Mouse (Mus musculus): Measurements from ENCODE around the gene Sprr2h.

The Sprr2h gene

GRCm38 (mm10) chr3:92385385-92385784 is at the start of gene Sprr2h:
Gene Sprr2h, plus strand, starts transcription at chr3:92385685.
- DNase-seq, result no peak

GRCm38 (mm10) chr3:92336278-92336677 is 49.2 kb upstream of the Sprr2h start:
- no peak for DNase-seq

GRCm38 (mm10) chr3:92338840-92339239 is 46.6 kb upstream of the Sprr2h start, which contains the start of gene Sprr2d:
Gene Sprr2d, plus strand, starts transcription at chr3:92339140.
- no peak for DNase-seq

GRCm38 (mm10) chr3:92351843-92352242 is 33.6 kb upstream of the Sprr2h start, which contains the start of gene Sprr2e:
Gene Sprr2e, plus strand, starts transcription at chr3:92352143.
- DNase-seq, result no peak

- no peak for DNase-seq
Measured at GRCm38 (mm10) chr3:92361619-92362018, 23.9 kb upstream of the Sprr2h start.

- DNase-seq, result no peak
Measured at GRCm38 (mm10) chr3:92364887-92365286, 20.6 kb upstream of the Sprr2h start, which contains the start of gene Sprr2f. Gene Sprr2f, plus strand, starts transcription at chr3:92365187.

GRCm38 (mm10) chr3:92373613-92374012 is 11.9 kb upstream of the Sprr2h start:
- DNase-seq, result no peak

- DNase-seq, result no peak
Measured at GRCm38 (mm10) chr3:92394301-92394700, 8.8 kb downstream of the Sprr2h start.

- DNase-seq, result no peak
Measured at GRCm38 (mm10) chr3:92407691-92408090, 22.2 kb downstream of the Sprr2h start, which contains the start of gene Sprr2i. Gene Sprr2i, plus strand, starts transcription at chr3:92407991.

GRCm38 (mm10) chr3:92417782-92418181 is 32.3 kb downstream of the Sprr2h start, which contains the start of gene Sprr2j-ps:
Gene Sprr2j-ps, plus strand, starts transcription at chr3:92418082.
- no peak for DNase-seq

GRCm38 (mm10) chr3:92429323-92429722 is 43.8 kb downstream of the Sprr2h start, which contains the start of gene Gm9774:
Gene Gm9774, minus strand, starts transcription at chr3:92429423.
- DNase-seq, result no peak

- no peak for DNase-seq
Measured at GRCm38 (mm10) chr3:92432282-92432681, 46.8 kb downstream of the Sprr2h start, which contains the start of gene Sprr2k. Gene Sprr2k, plus strand, starts transcription at chr3:92432582.

All from lung, adult 18-20 months (tissue).